Mouse (Mus musculus) spleen, postnatal 14 days (tissue): ENCODE measurements around the gene Mpped2.

ENCODE experiments used
- DNase-seq, 2 experiments: peaks; one replicate each; pipeline ENCODE4 v3.0.0; 2021 to 2022; ENCODE audit warnings: low spot score in 2 of 2

Gene Mpped2

GRCm38 (mm10) chr2:106798824-106799223 lies 105.8 kb downstream of the Mpped2 start:
- no peak for DNase-seq

- no peak for DNase-seq
Observed at GRCm38 (mm10) chr2:106815898-106816297, 122.8 kb downstream of the Mpped2 start.

- no peak for DNase-seq
Observed at GRCm38 (mm10) chr2:106821292-106821691, 128.2 kb downstream of the Mpped2 start.

- DNase-seq, result no peak
Observed at GRCm38 (mm10) chr2:106821883-106822282, 128.8 kb downstream of the Mpped2 start.

- no peak for DNase-seq
Observed at GRCm38 (mm10) chr2:106822540-106822939, 129.5 kb downstream of the Mpped2 start.

- no peak for DNase-seq
Observed at GRCm38 (mm10) chr2:106825461-106825860, 132.4 kb downstream of the Mpped2 start.

GRCm38 (mm10) chr2:106826023-106826422 lies 133.0 kb downstream of the Mpped2 start:
- DNase-seq, result no peak

GRCm38 (mm10) chr2:106826806-106827205 lies 133.7 kb downstream of the Mpped2 start:
- no peak for DNase-seq

GRCm38 (mm10) chr2:106828573-106829310 lies 135.7 kb downstream of the Mpped2 start:
- DNase-seq, result no peak

GRCm38 (mm10) chr2:106829420-106829819 lies 136.4 kb downstream of the Mpped2 start:
- no peak for DNase-seq

GRCm38 (mm10) chr2:106832577-106832976 lies 139.5 kb downstream of the Mpped2 start:
- no peak for DNase-seq

GRCm38 (mm10) chr2:106833212-106833611 lies 140.1 kb downstream of the Mpped2 start:
- DNase-seq, result no peak

- DNase-seq, result no peak
Observed at GRCm38 (mm10) chr2:106835321-106835720, 142.3 kb downstream of the Mpped2 start.

- no peak for DNase-seq
Observed at GRCm38 (mm10) chr2:106837241-106837640, 144.2 kb downstream of the Mpped2 start.

- DNase-seq, result no peak
Observed at GRCm38 (mm10) chr2:106844147-106844546, 151.1 kb downstream of the Mpped2 start.

GRCm38 (mm10) chr2:106844766-106845678 lies 152.0 kb downstream of the Mpped2 start:
- DNase-seq, result no peak

- DNase-seq, result no peak
Observed at GRCm38 (mm10) chr2:106846511-106846910, 153.4 kb downstream of the Mpped2 start.

- DNase-seq, result no peak
Observed at GRCm38 (mm10) chr2:106849389-106849788, 156.3 kb downstream of the Mpped2 start.

- DNase-seq, result no peak
Observed at GRCm38 (mm10) chr2:106851515-106851914, 158.4 kb downstream of the Mpped2 start.

GRCm38 (mm10) chr2:106854213-106854612 lies 161.1 kb downstream of the Mpped2 start:
- DNase-seq, result no peak

- DNase-seq, result no peak
Observed at GRCm38 (mm10) chr2:106854758-106855157, 161.7 kb downstream of the Mpped2 start.

GRCm38 (mm10) chr2:106855184-106855583 lies 162.1 kb downstream of the Mpped2 start:
- no peak for DNase-seq
